Mouse (Mus musculus) G1E (cell line): ENCODE data around the gene St5.

Experiments used
- CTCF ChIP-seq: IDR thresholded peaks from 2 replicates; pipeline ENCODE4 v1.5.1; 2012; ENCODE audit warnings: low read depth, low read length, inconsistent platforms, mixed read lengths
- GATA1 ChIP-seq: IDR thresholded peaks from 2 replicates; pipeline ENCODE4 v1.6.1; 2012; ENCODE audit warnings: borderline replicate concordance, low read length, inconsistent platforms, mixed read lengths
- GATA2 ChIP-seq: IDR thresholded peaks from 2 replicates; pipeline ENCODE4 v1.6.1; 2012; ENCODE audit warnings: low read depth, low read length, inconsistent platforms, borderline replicate concordance
- POLR2AphosphoS5 ChIP-seq: IDR thresholded peaks from 2 replicates; pipeline ENCODE4 v1.6.1; 2012; ENCODE audit warnings: low read depth, low read length, inconsistent platforms; ENCODE audit not compliant: insufficient replicate concordance
- TAL1 ChIP-seq: conservative IDR thresholded peaks from 2 replicates; pipeline ENCODE4 v1.6.1; 2012; ENCODE audit warnings: low read depth, low read length, inconsistent platforms, mixed read lengths

- no peak for TF ChIP-seq CTCF
- TF ChIP-seq GATA1, result no peak
- TF ChIP-seq GATA2, result no peak
- TF ChIP-seq POLR2AphosphoS5, result no peak
- TF ChIP-seq TAL1, result no peak
Observed at GRCm38 (mm10) chr7:109723114-109723513, 19.7 kb upstream of the St5 start.
